Mouse (Mus musculus) stomach, embryonic 15.5 days (tissue): ENCODE measurements around the gene Dmwd. TPM values are rescaled to one million over a fixed set of nuclear protein-coding genes. Genes with fewer than 3 reads are reported as not detected.

Experiments
- ATAC-seq: fragments of 200-750 bp; cut with Nextera tagmentation; 2 replicates; pipeline ENCODE4 v1.8.0; 2017; ENCODE audit warnings: low read depth, moderate number of reproducible peaks, moderate TSS enrichment; ENCODE audit not compliant: insufficient read depth, low FRiP score
- H3K27ac ChIP-seq: fragments of 300-500 bp; sonication (generic); 2 replicates; pipeline ENCODE4 v1.5.1; 2015; ENCODE audit warnings: mild to moderate bottlenecking, inconsistent platforms
- H3K27me3 ChIP-seq: fragments of 300-500 bp; sonication (generic); replicated peaks from 2 replicates; pipeline ENCODE4 v1.6.1; 2015; ENCODE audit warnings: inconsistent platforms
- H3K36me3 ChIP-seq: fragments of 300-500 bp; sonication (generic); 2 replicates; pipeline ENCODE4 v1.6.1; 2015; ENCODE audit warnings: inconsistent platforms
- H3K4me1 ChIP-seq: fragments of 300-500 bp; sonication (generic); 2 replicates; pipeline ENCODE4 v1.6.1; 2015; ENCODE audit warnings: inconsistent platforms
- H3K4me2 ChIP-seq: fragments of 300-500 bp; sonication (generic); 2 replicates; pipeline ENCODE4 v1.6.1; 2015; ENCODE audit warnings: mild to moderate bottlenecking, inconsistent platforms
- H3K4me3 ChIP-seq: fragments of 300-500 bp; sonication (generic); replicated peaks from 2 replicates; pipeline ENCODE4 v1.5.1; 2015; ENCODE audit warnings: inconsistent platforms
- H3K9ac ChIP-seq: fragments of 300-500 bp; sonication (generic); 2 replicates; pipeline ENCODE4 v1.6.1; 2015; ENCODE audit warnings: inconsistent platforms
- H3K9me3 ChIP-seq: fragments of 300-500 bp; sonication (generic); 2 replicates; pipeline ENCODE4 v1.6.1; 2016; ENCODE audit warnings: inconsistent platforms
- WGBS: fragments of 180-500 bp; shearing (Covaris S2); methylation state at CpG from one replicate; pipeline ENCODE4 v1.1.7; 2015; 5-methylcytosine and 5-hydroxymethylcytosine counted together
- microRNA-seq: library from miRNA; unstranded; fragments of <30 nt; microRNA quantifications from one replicate; pipeline ENCODE4, GENCODE M21; 2016
- polyA plus RNA-seq: library from polyadenylated mRNA; unstranded; fragments of >200 nt; fragmentation: Nextera tagmentation; extraction: Ambion mirVana; gene quantifications from 2 replicates; pipeline ENCODE4 v1.2.1, GENCODE M21; 2015

The Dmwd gene
- polyA plus RNA-seq, 1 experiment from 2014 or later = 13.7 TPM

DNA sequence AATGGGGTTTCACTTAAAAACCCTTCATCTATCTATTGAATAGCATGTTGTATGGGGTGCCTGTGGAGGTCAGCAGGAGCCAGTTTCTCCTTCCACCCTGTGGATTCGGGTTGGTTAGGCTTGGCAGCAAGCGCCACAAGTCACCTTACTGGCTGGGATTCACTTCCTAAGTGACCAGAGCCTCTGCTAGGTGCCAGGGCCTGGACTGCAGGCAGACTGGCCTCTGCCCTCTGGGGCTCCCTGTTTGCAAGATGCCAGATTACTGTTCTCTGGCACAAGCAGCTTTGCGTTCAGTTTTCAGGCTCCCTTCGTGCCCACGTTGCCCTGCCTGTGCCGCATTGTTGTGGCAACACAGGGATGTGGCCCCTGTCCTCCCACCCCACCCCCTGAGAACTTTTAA, 48.7 kb downstream of the Dmwd start:
- H3K9ac ChIP-seq = no peak overlapping the region
- H3K27ac ChIP-seq = no peak overlapping the region
- H3K9me3 ChIP-seq = no peaks in the 10 kb centered on the region
- WGBS = 86% methylated on average over 6 of the region's 6 CpGs
- H3K4me2 ChIP-seq = no peak overlapping the region
- peaks cover 16% of the 10 kb centered on the region; the same call in 1 of the 2 replicates for H3K4me1 ChIP-seq
- no peaks in the 10 kb centered on the region for H3K27me3 ChIP-seq
- ATAC-seq = no peak
- no peak overlapping the region for H3K4me3 ChIP-seq
- H3K36me3 ChIP-seq = no peaks in the 10 kb centered on the region

DNA sequence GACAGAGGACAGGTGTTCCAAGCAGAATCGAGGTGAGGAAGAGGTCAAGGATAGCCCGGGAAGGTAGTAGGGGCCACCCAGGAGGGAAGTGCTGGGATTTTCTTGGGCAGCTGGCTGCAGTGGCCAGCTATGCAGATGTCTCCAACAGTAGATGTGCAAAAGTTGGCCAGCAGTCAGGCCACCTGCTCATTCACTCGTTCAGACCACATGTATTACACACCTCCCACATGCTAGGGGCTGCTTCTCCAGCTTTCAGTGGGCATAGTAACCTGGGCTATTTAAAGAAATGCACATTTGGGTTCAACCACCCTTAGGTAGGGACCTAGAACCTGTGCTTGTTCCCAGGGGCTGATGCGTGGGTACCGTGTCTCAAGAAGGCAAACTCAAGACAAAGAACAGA, 51.7 kb downstream of the Dmwd start:
- no peak for ATAC-seq
- Histone ChIP-seq H3K4me2 (no peak overlapping the region), H3K27me3 (no peaks in the 10 kb centered on the region), H3K4me1 (peaks cover 6% of the 10 kb centered on the region; the same call in 1 of the 2 replicates), H3K27ac (no peak overlapping the region), H3K36me3 (no peaks in the 10 kb centered on the region), H3K9me3 (no peaks in the 10 kb centered on the region), H3K4me3 (no peak overlapping the region), H3K9ac (no peak overlapping the region)
- 75% methylated on average over 5 of the region's 5 CpGs for WGBS

DNA sequence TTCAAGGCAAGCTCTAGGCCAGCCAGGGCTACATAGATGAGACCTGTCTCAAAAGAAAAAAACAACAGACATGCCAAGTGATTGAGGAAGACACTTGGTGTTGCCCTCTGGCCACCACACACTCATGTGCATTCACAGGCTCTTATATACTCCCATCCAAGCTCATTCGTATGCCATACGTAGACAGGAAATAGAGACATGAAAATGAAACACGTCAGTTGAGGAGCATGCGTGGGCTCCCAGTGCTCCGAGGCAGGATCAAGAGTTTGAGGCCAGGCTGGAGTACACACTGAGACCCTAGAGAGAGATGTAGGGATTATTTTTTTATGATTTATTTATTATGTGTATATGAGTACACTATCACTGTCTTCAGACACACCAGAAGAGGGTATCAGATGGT, 53.4 kb downstream of the Dmwd start:
- Histone ChIP-seq H3K27ac (no peak overlapping the region), H3K36me3 (peaks cover under 1% of the 10 kb centered on the region; the same call in 1 of the 2 replicates), H3K4me1 (peaks cover 6% of the 10 kb centered on the region; the same call in 1 of the 2 replicates), H3K9ac (no peak overlapping the region), H3K4me3 (no peak overlapping the region), H3K4me2 (no peak overlapping the region), H3K27me3 (no peaks in the 10 kb centered on the region), H3K9me3 (no peaks in the 10 kb centered on the region)
- WGBS = 89% methylated on average over 5 of the region's 5 CpGs
- ATAC-seq = no peak

DNA sequence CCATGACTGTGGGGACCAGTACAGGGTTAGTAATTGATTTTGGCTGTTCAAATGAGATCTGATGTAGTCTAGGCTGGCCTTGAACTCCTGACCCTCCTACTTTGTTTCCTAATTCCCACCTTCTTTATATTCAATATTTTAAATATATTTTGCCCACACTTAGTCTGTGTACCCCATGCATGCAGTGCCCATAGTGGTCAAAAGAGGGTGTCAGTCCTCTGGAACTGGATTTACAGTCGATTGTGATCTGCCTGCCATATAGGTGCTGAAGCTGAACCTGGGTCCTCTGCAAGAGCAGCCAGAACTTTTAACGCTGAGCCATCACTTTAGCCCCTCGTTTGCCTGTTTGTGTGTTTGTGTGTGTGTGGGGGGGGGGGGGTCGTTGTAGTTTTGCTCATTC, 54.6 kb downstream of the Dmwd start:
- Histone ChIP-seq H3K36me3 (peaks cover 11% of the 10 kb centered on the region; the same call in 1 of the 2 replicates), H3K27ac (peak overlapping the region; percentile 60), H3K4me1 (peaks cover 6% of the 10 kb centered on the region; the same call in 1 of the 2 replicates), H3K9me3 (no peaks in the 10 kb centered on the region), H3K9ac (no peak overlapping the region), H3K27me3 (no peaks in the 10 kb centered on the region), H3K4me3 (peak overlapping the region; percentile 49), H3K4me2 (peak overlapping the region; percentile 87)
- ATAC-seq = no peak
- 24% methylated on average over 4 of the region's 4 CpGs for WGBS

DNA sequence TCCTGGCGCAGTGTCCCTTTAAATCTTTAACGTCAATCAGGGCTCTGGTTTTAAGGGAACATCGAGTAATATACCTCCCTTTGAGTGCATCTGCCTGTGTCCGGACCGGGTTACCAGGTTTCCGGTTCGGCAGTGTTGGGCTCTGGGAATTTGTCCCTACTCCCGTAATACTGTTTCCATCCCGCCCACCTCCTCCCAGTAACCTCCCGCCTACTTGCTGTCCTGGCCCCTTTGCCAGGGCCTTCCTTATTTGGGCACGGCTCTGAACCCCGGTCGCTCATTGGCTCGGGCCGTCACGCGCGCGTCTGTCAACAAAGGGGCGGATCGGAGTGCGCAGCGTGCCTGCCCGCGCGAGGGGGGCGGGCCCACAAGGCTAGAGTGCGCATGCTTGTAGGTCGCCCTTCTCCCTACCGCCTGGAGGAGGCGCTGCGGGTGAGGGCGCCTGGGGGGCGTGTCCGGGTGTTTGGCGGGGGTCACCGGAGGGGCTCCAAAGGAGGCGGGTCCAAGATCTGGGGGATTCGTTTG, 55.4 kb downstream of the Dmwd start:
- under 1% methylated on average over 39 of the region's 39 CpGs for WGBS
- Histone ChIP-seq H3K4me2 (peak overlapping the region; percentile 87), H3K36me3 (peaks cover 18% of the 10 kb centered on the region), H3K4me1 (peaks cover 6% of the 10 kb centered on the region; the same call in 1 of the 2 replicates), H3K27ac (peak overlapping the region; percentile 60), H3K4me3 (peak overlapping the region; percentile 49), H3K27me3 (no peaks in the 10 kb centered on the region), H3K9me3 (no peaks in the 10 kb centered on the region), H3K9ac (no peak overlapping the region)
- peak; percentile 99 for ATAC-seq

Small RNAs within 50 kb of the gene (microRNA-seq; reads per million reads assigned to microRNA genes)
- gene Mir3100 = 0.58 reads per million

Other genes with a start within 250 kb of the Dmwd start
- 1.2 and 1.5 TPM in 2 replicates for gene Mill2, start 236.3 kb upstream of the Dmwd start, polyA plus RNA-seq
- 58.2 and 79.2 TPM in 2 replicates for gene Pglyrp1, start 204.9 kb upstream of the Dmwd start, polyA plus RNA-seq
- gene Ccdc61, start 165.8 kb upstream of the Dmwd start, polyA plus RNA-seq = 26.1 and 29.2 TPM in 2 replicates
- gene Nova2, start 150.3 kb upstream of the Dmwd start, polyA plus RNA-seq = 0.63 TPM in 2 replicates
- not detected in 2 replicates for gene Nanos2, start 88.8 kb upstream of the Dmwd start, polyA plus RNA-seq
- 2.8 and 3.7 TPM in 2 replicates for gene Mypop, start 85.0 kb upstream of the Dmwd start, polyA plus RNA-seq
- 23.5 and 28.0 TPM in 2 replicates for gene Irf2bp1, start 72.2 kb upstream of the Dmwd start, polyA plus RNA-seq
- gene Foxa3, start 52.7 kb upstream of the Dmwd start, polyA plus RNA-seq = 30.2 and 32.7 TPM in 2 replicates
- 28.1 and 32.3 TPM in 2 replicates for gene Sympk, start 51.9 kb upstream of the Dmwd start, polyA plus RNA-seq
- gene Rsph6a, start 21.5 kb upstream of the Dmwd start, polyA plus RNA-seq = not detected in 2 replicates
- gene Dmpk, start 7.6 kb downstream of the Dmwd start, polyA plus RNA-seq = 73.9 and 77.2 TPM in 2 replicates
- gene Six5, start 18.4 kb downstream of the Dmwd start, polyA plus RNA-seq = 10.8 and 12.1 TPM in 2 replicates
- 2.8 and 3.2 TPM in 2 replicates for gene Gm4969, start 42.1 kb downstream of the Dmwd start, polyA plus RNA-seq
- gene Fbxo46, start 43.6 kb downstream of the Dmwd start, polyA plus RNA-seq = 11.6 and 12.8 TPM in 2 replicates
- 13.5 and 14.7 TPM in 2 replicates for gene Qpctl, start 73.1 kb downstream of the Dmwd start, polyA plus RNA-seq
- gene Snrpd2, start 73.5 kb downstream of the Dmwd start, polyA plus RNA-seq = 131 and 141 TPM in 2 replicates
- 2.3 and 2.9 TPM in 2 replicates for gene Gipr, start 89.9 kb downstream of the Dmwd start, polyA plus RNA-seq
- 10.6 and 10.7 TPM in 2 replicates for gene Eml2, start 100.2 kb downstream of the Dmwd start, polyA plus RNA-seq
- gene Gpr4, start 136.3 kb downstream of the Dmwd start, polyA plus RNA-seq = 1.5 and 1.6 TPM in 2 replicates
- 32.3 and 34.5 TPM in 2 replicates for gene Opa3, start 152.1 kb downstream of the Dmwd start, polyA plus RNA-seq
- 106 and 111 TPM in 2 replicates for gene Vasp, start 195.6 kb downstream of the Dmwd start, polyA plus RNA-seq
- 0.21 and 0.33 TPM in 2 replicates for gene Ppm1n, start 203.8 kb downstream of the Dmwd start, polyA plus RNA-seq
- gene Rtn2, start 206.4 kb downstream of the Dmwd start, polyA plus RNA-seq = 10.6 and 13.9 TPM in 2 replicates
- 0.12 and 0.17 TPM in 2 replicates for gene Fosb, start 233.8 kb downstream of the Dmwd start, polyA plus RNA-seq